Mouse (Mus musculus): ENCODE measurements around the gene Sfrp2. TPM values are rescaled to one million over a fixed set of nuclear protein-coding genes. Genes with fewer than 3 reads are reported as not detected.

The Sfrp2 gene
- polyA plus RNA-seq, 1 experiment from 2014 or later = 33.4 TPM

DNA sequence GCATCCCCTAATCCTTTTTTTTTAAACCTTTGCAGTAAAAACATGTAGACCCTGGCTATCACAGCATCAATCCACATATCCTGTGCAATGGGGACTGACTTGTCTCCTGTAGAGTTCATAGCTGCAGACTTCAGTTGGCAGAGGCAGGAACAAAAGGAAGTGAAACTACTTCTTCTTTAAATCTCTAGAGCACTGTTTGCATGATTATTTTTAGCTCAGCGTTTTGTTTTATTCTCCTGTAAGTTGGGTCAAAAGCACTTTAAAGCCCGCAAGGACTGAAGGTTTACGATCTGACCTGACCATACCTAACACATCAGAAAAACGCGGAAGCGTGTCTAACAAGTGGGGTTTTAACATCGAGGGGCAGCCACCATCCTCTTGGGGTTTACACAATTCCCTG lies 45.9 kb downstream of the Sfrp2 start:
- no peak overlapping the region for H3K27ac ChIP-seq (ENCODE audit: low read length)
- no peak for ATAC-seq
- 87% methylated on average over 7 of the region's 7 CpGs for WGBS
- no peak overlapping the region for H3K4me3 ChIP-seq (replicated peaks; ENCODE audit: low read length)
- no peak overlapping the region for H3K9ac ChIP-seq (replicated peaks; ENCODE audit: low read depth, low read length)
- no peaks in the 10 kb centered on the region for H3K9me3 ChIP-seq (ENCODE audit: control insufficient read depth, low read length)
- H3K4me1 ChIP-seq (replicated peaks; ENCODE audit: control insufficient read depth, insufficient read depth, low read length) = no peaks in the 10 kb centered on the region
- no peaks in the 10 kb centered on the region for H3K27me3 ChIP-seq (replicated peaks; ENCODE audit: control insufficient read depth, insufficient read depth, low read length)
- H3K4me2 ChIP-seq (ENCODE audit: low read length) = no peak overlapping the region
- H3K36me3 ChIP-seq (ENCODE audit: control insufficient read depth, insufficient read depth) = no peaks in the 10 kb centered on the region

DNA sequence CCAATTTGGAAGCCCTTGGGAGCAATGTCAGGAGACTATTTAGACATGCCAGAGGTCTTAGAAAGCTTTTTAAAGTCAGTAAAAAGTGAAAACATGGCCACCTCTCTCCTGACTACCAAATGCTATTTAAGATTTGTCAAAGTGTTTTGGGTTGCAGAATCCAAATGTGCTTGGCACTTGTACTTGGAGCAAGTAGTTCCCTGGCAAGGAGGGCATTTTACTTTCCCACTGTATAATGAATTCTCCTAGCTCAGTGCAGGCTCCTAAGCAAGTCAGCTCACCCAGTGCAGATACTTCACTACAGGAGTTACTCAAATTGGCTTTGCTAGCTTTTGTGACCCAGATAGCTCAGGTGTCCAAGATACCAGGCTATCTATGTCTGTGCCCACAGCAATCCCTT lies 46.7 kb downstream of the Sfrp2 start:
- Histone ChIP-seq H3K9ac (replicated peaks; ENCODE audit: low read depth, low read length) (no peak overlapping the region), H3K36me3 (ENCODE audit: control insufficient read depth, insufficient read depth) (no peaks in the 10 kb centered on the region), H3K4me3 (replicated peaks; ENCODE audit: low read length) (no peak overlapping the region), H3K4me1 (replicated peaks; ENCODE audit: control insufficient read depth, insufficient read depth, low read length) (no peaks in the 10 kb centered on the region), H3K9me3 (ENCODE audit: control insufficient read depth, low read length) (no peaks in the 10 kb centered on the region), H3K27me3 (replicated peaks; ENCODE audit: control insufficient read depth, insufficient read depth, low read length) (no peaks in the 10 kb centered on the region), H3K27ac (ENCODE audit: low read length) (no peak overlapping the region), H3K4me2 (ENCODE audit: low read length) (no peak overlapping the region)
- ATAC-seq = no peak

DNA sequence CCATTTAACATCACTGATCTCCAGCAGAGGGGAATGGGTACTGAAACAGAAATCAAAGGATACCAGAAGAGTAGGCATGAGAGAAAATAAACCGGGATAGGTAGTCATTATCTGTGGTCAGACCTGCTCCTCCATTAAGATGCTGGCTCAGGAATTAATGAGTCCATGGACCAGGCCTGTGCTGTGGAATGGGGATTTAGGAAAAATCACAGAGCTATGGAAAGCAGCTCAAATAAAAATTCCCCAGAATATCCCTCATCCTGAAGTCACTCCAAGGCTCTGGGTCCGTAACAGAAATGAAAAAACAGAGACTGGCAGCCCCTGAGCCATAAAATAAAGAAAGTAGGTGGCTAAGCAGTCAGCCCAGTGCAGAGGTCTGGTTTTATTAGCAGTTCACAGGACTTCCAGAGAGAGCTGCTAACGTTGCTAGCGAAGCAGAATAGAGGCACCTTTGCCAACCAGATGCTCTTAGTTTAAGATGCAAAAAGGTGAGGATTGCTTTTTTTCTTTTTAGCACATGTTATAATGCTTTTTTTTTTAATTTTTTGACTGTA lies 50.3 kb downstream of the Sfrp2 start:
- no peaks in the 10 kb centered on the region for H3K27me3 ChIP-seq (replicated peaks; ENCODE audit: control insufficient read depth, insufficient read depth, low read length)
- no peaks in the 10 kb centered on the region for H3K4me1 ChIP-seq (replicated peaks; ENCODE audit: control insufficient read depth, insufficient read depth, low read length)
- no peak for ATAC-seq
- H3K9me3 ChIP-seq (ENCODE audit: control insufficient read depth, low read length) = no peaks in the 10 kb centered on the region
- H3K4me3 ChIP-seq (replicated peaks; ENCODE audit: low read length) = no peak overlapping the region
- H3K9ac ChIP-seq (replicated peaks; ENCODE audit: low read depth, low read length) = no peak overlapping the region
- 71% methylated on average over 4 of the region's 4 CpGs for WGBS
- no peak overlapping the region for H3K4me2 ChIP-seq (ENCODE audit: low read length)
- H3K36me3 ChIP-seq (ENCODE audit: control insufficient read depth, insufficient read depth) = no peaks in the 10 kb centered on the region
- no peak overlapping the region for H3K27ac ChIP-seq (ENCODE audit: low read length)

DNA sequence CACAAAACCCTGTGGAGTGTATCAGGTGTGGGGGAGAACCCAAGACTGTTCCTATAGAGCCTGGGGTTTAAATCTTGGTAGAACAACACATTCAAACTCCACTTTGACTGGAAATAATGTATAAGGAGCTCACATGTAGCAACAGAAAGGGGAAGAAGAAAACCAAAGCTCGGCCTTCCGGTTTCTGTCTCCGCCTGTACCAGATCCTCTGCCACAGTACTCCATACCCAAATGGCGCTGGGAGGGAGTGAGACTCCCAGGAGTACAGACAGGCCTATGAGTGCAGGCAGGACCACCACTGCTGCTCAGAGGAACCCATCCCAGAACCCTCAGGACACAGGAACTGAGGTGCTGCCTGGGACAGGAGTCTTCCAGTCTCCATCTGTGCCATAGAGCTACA lies 57.7 kb downstream of the Sfrp2 start:
- Histone ChIP-seq H3K4me1 (replicated peaks; ENCODE audit: control insufficient read depth, insufficient read depth, low read length) (no peaks in the 10 kb centered on the region), H3K27me3 (replicated peaks; ENCODE audit: control insufficient read depth, insufficient read depth, low read length) (no peaks in the 10 kb centered on the region), H3K9me3 (ENCODE audit: control insufficient read depth, low read length) (no peaks in the 10 kb centered on the region), H3K4me2 (ENCODE audit: low read length) (no peak overlapping the region), H3K27ac (ENCODE audit: low read length) (no peak overlapping the region), H3K9ac (replicated peaks; ENCODE audit: low read depth, low read length) (no peak overlapping the region), H3K36me3 (ENCODE audit: control insufficient read depth, insufficient read depth) (no peaks in the 10 kb centered on the region), H3K4me3 (replicated peaks; ENCODE audit: low read length) (no peak overlapping the region)
- 98% methylated on average over 4 of the region's 4 CpGs for WGBS
- ATAC-seq = no peak

Other genes starting within 250 kb of the Sfrp2 start
- gene Tlr2, start 75.4 kb downstream of the Sfrp2 start, polyA plus RNA-seq (2015; fragmentation: Nextera tagmentation; extraction: Ambion mirVana) = 0.84 and 1.0 TPM in 2 replicates

Measured in forebrain, embryonic 16.5 days (tissue).